Mouse (Mus musculus): Measurements from ENCODE around the gene Dnah6.

- TF ChIP-seq CTCF (IDR thresholded peaks at IDR 0.05; ENCODE audit: borderline replicate concordance, insufficient read depth, low read length) (no peak), POLR2A (IDR thresholded peaks at IDR 0.05; ENCODE audit: low read depth, low read length) (no peak)
Measured at GRCm38 (mm10) chr6:72971074-72971473, 250.4 kb downstream of the Dnah6 start.

Measured in embryonic fibroblast, embryonic 13.5 days (primary cell).